In the genomic region with DNA sequence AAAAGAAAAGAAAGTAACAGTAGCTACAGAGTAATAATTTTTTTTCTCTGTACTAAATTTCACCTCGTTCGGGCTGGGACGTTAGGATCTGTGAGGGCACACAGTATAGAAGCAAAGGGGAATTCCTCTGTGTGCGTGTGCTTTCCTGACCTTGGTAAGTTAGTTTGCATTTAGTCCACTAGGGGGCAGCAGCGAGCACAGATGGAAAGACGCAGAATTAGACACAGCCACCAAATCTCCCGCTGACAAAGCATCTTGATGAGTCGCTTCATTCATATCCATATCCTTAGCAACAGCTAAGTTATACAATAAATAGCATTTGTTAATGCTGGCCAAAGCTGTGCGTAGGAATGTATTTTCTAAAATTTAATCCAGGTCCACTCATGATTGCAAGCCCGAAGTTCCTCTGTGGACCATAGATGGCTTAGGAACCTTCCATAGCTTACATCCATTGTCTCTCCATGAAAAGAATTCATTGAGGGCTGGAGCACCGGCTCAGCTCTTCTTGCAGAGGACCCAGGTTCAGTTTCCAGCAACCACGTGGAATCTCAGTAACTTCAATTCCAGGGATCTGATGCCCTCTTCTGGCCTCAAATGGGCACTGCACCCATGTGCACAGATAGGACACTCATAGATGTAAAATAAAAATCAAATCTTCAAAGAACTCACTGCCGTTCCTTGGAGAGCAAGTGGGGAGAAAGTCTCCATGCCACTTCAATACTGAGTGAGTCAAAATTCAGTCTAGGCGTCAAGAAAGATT, we compare ENCODE assay signal across 8 mouse cellular contexts. TPM values are rescaled to one million over a fixed set of nuclear protein-coding genes. Genes with fewer than 3 reads are reported as not detected.
DNase-seq lines count a peak whose midpoint lies in the region; ATAC-seq and TF ChIP-seq lines count a peak whose summit lies in the region.

No protein-coding gene starts in this region.

- H3K9ac ChIP-seq in midbrain, embryonic 14.5 days (replicated peaks; ENCODE audit: low read length) = no peak overlapping the region
- H3K9ac ChIP-seq in midbrain, embryonic 13.5 days (replicated peaks) = no peak overlapping the region
- H3K9ac ChIP-seq in hindbrain, postnatal 0 days (replicated peaks; ENCODE audit: low read length) = no peak overlapping the region

- peak; percentile 47 for ATAC-seq in frontal cortex, adult (ENCODE audit: low TSS enrichment)
- no peak for ATAC-seq in midbrain, embryonic 14.5 days (ENCODE audit: low FRiP score, low TSS enrichment)
- no peak for ATAC-seq in midbrain, embryonic 13.5 days
- ATAC-seq in activated CD4-positive, CD25-positive, alpha-beta regulatory T cell, adult 4 months = peak; percentile 57
- ATAC-seq in hindbrain, postnatal 0 days = peak; percentile 52; the same call in 1 of the 2 replicates

- H3K4me3 ChIP-seq in midbrain, embryonic 14.5 days (replicated peaks; ENCODE audit: low read depth, low read length) = no peak overlapping the region
- H3K4me3 ChIP-seq in midbrain, embryonic 13.5 days (replicated peaks) = no peak overlapping the region
- H3K4me3 ChIP-seq in hindbrain, postnatal 0 days (ENCODE audit: low read length) = no peak overlapping the region

- H3K27ac ChIP-seq in midbrain, embryonic 14.5 days (replicated peaks; ENCODE audit: low read depth, low read length) = no peak overlapping the region
- H3K27ac ChIP-seq in midbrain, embryonic 13.5 days = no peak overlapping the region
- no peak overlapping the region for H3K27ac ChIP-seq in hindbrain, postnatal 0 days

- no peak overlapping the region for H3K4me2 ChIP-seq in midbrain, embryonic 14.5 days (ENCODE audit: low read length)
- H3K4me2 ChIP-seq in midbrain, embryonic 13.5 days (replicated peaks) = no peak overlapping the region
- H3K4me2 ChIP-seq in hindbrain, postnatal 0 days (ENCODE audit: low read depth, low read length) = no peak overlapping the region

- no peaks in the 10 kb centered on the region for H3K27me3 ChIP-seq in midbrain, embryonic 14.5 days (ENCODE audit: control insufficient read depth, insufficient read depth, low read length)
- no peaks in the 10 kb centered on the region for H3K27me3 ChIP-seq in midbrain, embryonic 13.5 days
- no peaks in the 10 kb centered on the region for H3K27me3 ChIP-seq in hindbrain, postnatal 0 days (ENCODE audit: insufficient read depth, low read length)

- no peaks in the 10 kb centered on the region for H3K4me1 ChIP-seq in midbrain, embryonic 14.5 days (ENCODE audit: control insufficient read depth, insufficient read depth, low read length)
- no peaks in the 10 kb centered on the region for H3K4me1 ChIP-seq in midbrain, embryonic 13.5 days (replicated peaks)
- H3K4me1 ChIP-seq in hindbrain, postnatal 0 days (ENCODE audit: insufficient read depth, low read length) = no peaks in the 10 kb centered on the region

- no peak for DNase-seq in frontal cortex, postnatal 25 days (ENCODE audit: low spot score in 2 of 2)
- peak; percentile 75 for DNase-seq in midbrain, embryonic 14.5 days
- peak; percentile 74 for DNase-seq in hindbrain, postnatal 0 days (ENCODE audit: low spot score)
- peak; percentile 18 to 63 for DNase-seq in spleen, postnatal 10 days (ENCODE audit: low spot score in 2 of 2)
- DNase-seq in gastrocnemius, postnatal 36 days = no peak

- peaks cover 60% of the 10 kb centered on the region for H3K36me3 ChIP-seq in midbrain, embryonic 14.5 days (ENCODE audit: control insufficient read depth, insufficient read depth, low read length)
- H3K36me3 ChIP-seq in midbrain, embryonic 13.5 days = peaks cover 67% of the 10 kb centered on the region
- peaks cover 9% of the 10 kb centered on the region; the same call in 1 of the 2 replicates for H3K36me3 ChIP-seq in hindbrain, postnatal 0 days (ENCODE audit: insufficient read depth, low read length)

- intact Hi-C loops in gastrocnemius, postnatal 36 days (cut with DNase I) = no loop called here

- peaks cover 3% of the 10 kb centered on the region; the same call in 1 of the 2 replicates for H3K9me3 ChIP-seq in midbrain, embryonic 14.5 days (ENCODE audit: control insufficient read depth, low read length)
- peaks cover 5% of the 10 kb centered on the region; the same call in 1 of the 2 replicates for H3K9me3 ChIP-seq in midbrain, embryonic 13.5 days
- no peaks in the 10 kb centered on the region for H3K9me3 ChIP-seq in hindbrain, postnatal 0 days (ENCODE audit: low read length)

- peak; percentile 71 for TF ChIP-seq CTCF in hindbrain, postnatal 0 days (IDR thresholded peaks at IDR 0.05; ENCODE audit: low read depth)

- WGBS in midbrain, embryonic 14.5 days = 84% methylated on average over 14 of the region's 14 CpGs
- WGBS in midbrain, embryonic 13.5 days = 84% methylated on average over 14 of the region's 14 CpGs
- WGBS in hindbrain, postnatal 0 days = 75% methylated on average over 14 of the region's 14 CpGs

RNA-seq across cellular contexts. Expression of gene Bcat1, which starts 52.8 kb away (rescaled TPM):
- polyA plus RNA-seq in midbrain, embryonic 14.5 days (2014; fragmentation: Nextera tagmentation; extraction: Ambion mirVana) = 94.4 and 117 TPM in 2 replicates
- 109 and 116 TPM in 2 replicates for polyA plus RNA-seq in midbrain, embryonic 13.5 days (2015; fragmentation: Nextera tagmentation; extraction: Ambion mirVana)
- 10 to 100 TPM; 13.0 to 15.1 TPM for polyA plus RNA-seq in activated CD4-positive, CD25-positive, alpha-beta regulatory T cell, adult 4 months (2017; shearing (Covaris generic))
- 81.8 and 94.3 TPM in 2 replicates for total RNA-seq in hindbrain, postnatal 0 days (2014; rRNA removed)
- 58.2 and 59.7 TPM in 2 replicates for polyA plus RNA-seq in hindbrain, postnatal 0 days (2015; fragmentation: Nextera tagmentation; extraction: Ambion mirVana)
- total RNA-seq in gastrocnemius, postnatal 36 days (2021) = 1 to 10 TPM; 1.1 to 2.9 TPM

Comparison
In these comparisons a context has a peak if more than half of its experiments do, and no peak if none do; other contexts are left out.
1. ATAC-seq: peak in frontal cortex, adult (single experiment), activated CD4-positive, CD25-positive, alpha-beta regulatory T cell, adult 4 months (single experiment) and hindbrain, postnatal 0 days (single experiment); none in midbrain, embryonic 14.5 days (single experiment) and midbrain, embryonic 13.5 days (single experiment).
2. DNase-seq: peak in midbrain, embryonic 14.5 days (single experiment), hindbrain, postnatal 0 days (single experiment) and spleen, postnatal 10 days (2 of 2); none in frontal cortex, postnatal 25 days (0 of 2) and gastrocnemius, postnatal 36 days (0 of 2).